Mouse (Mus musculus): ENCODE data around the gene Zbtb4. TPM values are rescaled to one million over a fixed set of nuclear protein-coding genes. Genes with fewer than 3 reads are reported as not detected.

The Zbtb4 gene
- polyA plus RNA-seq, 1 experiment from 2014 or later = 2.1 TPM

DNA sequence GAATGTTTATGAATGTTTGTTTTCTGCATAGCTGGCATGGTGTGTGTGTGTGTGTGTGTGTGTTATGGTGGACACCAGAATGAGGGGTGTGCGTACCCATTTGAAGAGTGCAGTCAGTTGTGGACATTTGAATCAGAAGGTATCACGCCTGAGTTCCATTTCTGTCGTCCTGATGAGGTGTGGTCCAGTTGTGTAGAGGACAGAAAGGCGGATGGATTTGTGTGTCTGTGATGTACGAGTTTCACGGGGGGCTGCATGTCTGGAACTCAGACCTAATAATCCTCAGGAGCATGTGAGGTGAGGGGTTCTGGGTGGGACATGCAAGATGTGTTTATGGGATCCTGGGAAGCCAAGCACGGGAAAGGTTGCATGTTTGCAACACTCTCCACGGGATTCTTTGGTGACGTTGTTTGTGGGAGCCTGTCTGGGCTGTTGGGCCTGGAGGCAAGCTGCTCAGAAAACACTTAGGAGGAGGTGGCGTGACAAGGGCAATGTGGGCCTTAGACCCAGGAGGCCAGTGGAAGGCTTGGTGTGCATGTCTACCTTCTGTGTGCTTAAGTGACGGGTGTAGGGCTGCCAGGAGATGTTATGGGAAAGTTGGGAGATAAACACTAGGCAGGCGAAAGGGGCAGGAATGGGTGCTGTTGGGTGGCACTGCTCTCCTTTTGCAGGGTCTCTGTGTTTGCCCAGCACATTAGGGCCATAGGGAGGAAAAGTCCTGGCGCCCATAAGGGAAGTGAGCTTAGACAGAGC lies 1.3 kb downstream of the Zbtb4 start:
- WGBS = 58% methylated on average over 13 of the region's 13 CpGs
- Histone ChIP-seq H3K4me2 (replicated peaks) (peak overlapping the region; percentile 72), H3K9me3 (no peaks in the 10 kb centered on the region), H3K36me3 (no peaks in the 10 kb centered on the region), H3K27ac (no peak overlapping the region; the same call in 1 of the 2 replicates), H3K4me3 (peak overlapping the region; percentile 93), H3K9ac (peak overlapping the region; percentile 95), H3K27me3 (no peaks in the 10 kb centered on the region), H3K4me1 (peaks cover 14% of the 10 kb centered on the region)
- ATAC-seq (ENCODE audit: insufficient number of reproducible peaks, insufficient read depth, low FRiP score, low TSS enrichment) = no peak

DNA sequence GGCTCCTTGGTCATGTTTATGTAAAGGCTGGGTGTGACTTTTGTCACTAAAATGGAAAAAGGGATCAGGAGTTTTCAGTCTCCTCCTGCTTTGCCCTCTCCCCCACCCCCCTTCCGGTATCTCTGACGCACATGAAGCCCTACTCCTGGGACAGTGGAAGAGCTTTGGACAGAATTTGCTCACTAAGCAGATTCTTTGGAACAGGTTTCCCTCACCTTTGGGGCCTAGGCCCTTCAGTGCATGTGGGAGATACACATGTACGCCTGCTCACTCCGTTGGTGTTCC lies 1.9 kb downstream of the Zbtb4 start:
- Histone ChIP-seq H3K27me3 (no peaks in the 10 kb centered on the region), H3K4me3 (peak overlapping the region; percentile 93; the same call in 1 of the 2 replicates), H3K27ac (no peak overlapping the region), H3K4me1 (peaks cover 14% of the 10 kb centered on the region), H3K36me3 (no peaks in the 10 kb centered on the region), H3K4me2 (replicated peaks) (peak overlapping the region; percentile 72), H3K9me3 (no peaks in the 10 kb centered on the region), H3K9ac (peak overlapping the region; percentile 95; the same call in 1 of the 2 replicates)
- WGBS = 64% methylated on average over 4 of the region's 4 CpGs
- ATAC-seq (ENCODE audit: insufficient number of reproducible peaks, insufficient read depth, low FRiP score, low TSS enrichment) = no peak

DNA sequence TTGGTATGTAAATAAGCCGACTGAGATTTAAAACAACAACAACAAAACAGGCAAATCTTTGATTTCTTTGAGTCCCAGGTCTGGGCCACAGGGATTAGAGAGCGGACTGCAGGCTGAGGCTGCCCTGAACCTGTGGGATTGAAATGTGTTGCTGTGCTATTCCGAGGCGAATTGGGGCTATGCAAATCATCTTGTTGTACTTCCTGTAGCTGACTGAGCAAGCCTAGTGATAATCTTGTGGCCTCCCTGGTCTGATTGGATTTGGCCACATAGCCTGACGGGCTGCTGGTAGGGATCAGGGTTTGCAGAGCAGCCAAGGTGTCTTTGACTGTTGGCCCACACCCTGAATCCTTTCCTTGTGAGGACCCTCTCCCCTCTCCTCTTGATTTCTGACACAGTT lies 9.2 kb downstream of the Zbtb4 start:
- Histone ChIP-seq H3K36me3 (peaks cover 13% of the 10 kb centered on the region), H3K9ac (no peak overlapping the region), H3K4me3 (no peak overlapping the region), H3K9me3 (no peaks in the 10 kb centered on the region), H3K27ac (no peak overlapping the region), H3K4me1 (peaks cover 12% of the 10 kb centered on the region), H3K27me3 (peaks cover 40% of the 10 kb centered on the region), H3K4me2 (replicated peaks) (no peak overlapping the region)
- ATAC-seq (ENCODE audit: insufficient number of reproducible peaks, insufficient read depth, low FRiP score, low TSS enrichment) = no peak
- WGBS = 58% methylated on average over 5 of the region's 5 CpGs

DNA sequence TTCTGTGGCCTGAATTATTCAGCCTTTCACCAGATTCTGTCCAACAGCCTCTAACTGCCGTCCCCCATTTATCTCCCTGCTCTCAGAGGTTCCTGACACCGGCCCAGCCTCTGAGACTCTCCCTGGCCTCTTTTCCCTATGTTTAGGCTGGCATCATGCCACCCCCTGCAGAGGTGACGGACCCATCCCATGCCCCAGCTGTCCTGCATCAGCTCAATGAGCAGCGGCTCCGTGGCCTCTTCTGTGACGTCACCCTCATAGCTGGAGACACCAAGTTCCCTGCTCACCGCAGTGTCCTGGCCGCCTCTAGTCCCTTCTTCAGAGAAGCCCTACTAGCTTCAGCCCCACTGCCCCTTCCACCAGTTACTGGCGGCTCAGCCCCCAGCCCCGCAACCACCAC lies 10.0 kb downstream of the Zbtb4 start:
- Histone ChIP-seq H3K4me3 (no peak overlapping the region), H3K4me2 (replicated peaks) (no peak overlapping the region), H3K27ac (no peak overlapping the region), H3K9ac (0 out of 2 replicates have a peak overlapping the region, but pooled peaks have one; percentile 10), H3K4me1 (peaks cover 12% of the 10 kb centered on the region), H3K9me3 (no peaks in the 10 kb centered on the region), H3K36me3 (peaks cover 13% of the 10 kb centered on the region), H3K27me3 (peaks cover 40% of the 10 kb centered on the region)
- WGBS = 71% methylated on average over 10 of the region's 10 CpGs
- no peak for ATAC-seq (ENCODE audit: insufficient number of reproducible peaks, insufficient read depth, low FRiP score, low TSS enrichment)

DNA sequence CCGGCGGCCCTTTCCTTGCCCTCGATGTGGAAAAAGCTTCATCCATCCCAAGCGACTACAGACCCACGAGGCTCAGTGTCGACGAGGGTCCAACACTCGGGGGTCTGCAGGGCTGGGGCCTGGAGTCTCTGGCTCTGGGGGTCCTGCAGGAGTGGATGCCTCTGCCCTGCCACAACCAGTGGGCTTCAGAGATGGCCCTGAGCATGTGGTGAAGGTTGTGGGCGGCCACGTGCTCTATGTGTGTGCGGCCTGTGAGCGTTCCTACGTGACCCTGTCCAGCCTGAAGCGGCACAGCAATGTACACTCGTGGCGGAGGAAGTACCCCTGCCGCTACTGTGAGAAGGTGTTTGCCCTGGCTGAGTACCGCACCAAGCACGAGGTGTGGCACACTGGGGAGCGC lies 10.8 kb downstream of the Zbtb4 start:
- peaks cover 40% of the 10 kb centered on the region for H3K27me3 ChIP-seq
- no peaks in the 10 kb centered on the region for H3K9me3 ChIP-seq
- no peak for ATAC-seq (ENCODE audit: insufficient number of reproducible peaks, insufficient read depth, low FRiP score, low TSS enrichment)
- H3K36me3 ChIP-seq = peaks cover 13% of the 10 kb centered on the region
- H3K4me2 ChIP-seq (replicated peaks) = no peak overlapping the region
- peaks cover 12% of the 10 kb centered on the region for H3K4me1 ChIP-seq
- 0 out of 2 replicates have a peak overlapping the region, but pooled peaks have one; percentile 10 for H3K9ac ChIP-seq
- 84% methylated on average over 20 of the region's 20 CpGs for WGBS
- H3K4me3 ChIP-seq = no peak overlapping the region
- no peak overlapping the region for H3K27ac ChIP-seq

DNA sequence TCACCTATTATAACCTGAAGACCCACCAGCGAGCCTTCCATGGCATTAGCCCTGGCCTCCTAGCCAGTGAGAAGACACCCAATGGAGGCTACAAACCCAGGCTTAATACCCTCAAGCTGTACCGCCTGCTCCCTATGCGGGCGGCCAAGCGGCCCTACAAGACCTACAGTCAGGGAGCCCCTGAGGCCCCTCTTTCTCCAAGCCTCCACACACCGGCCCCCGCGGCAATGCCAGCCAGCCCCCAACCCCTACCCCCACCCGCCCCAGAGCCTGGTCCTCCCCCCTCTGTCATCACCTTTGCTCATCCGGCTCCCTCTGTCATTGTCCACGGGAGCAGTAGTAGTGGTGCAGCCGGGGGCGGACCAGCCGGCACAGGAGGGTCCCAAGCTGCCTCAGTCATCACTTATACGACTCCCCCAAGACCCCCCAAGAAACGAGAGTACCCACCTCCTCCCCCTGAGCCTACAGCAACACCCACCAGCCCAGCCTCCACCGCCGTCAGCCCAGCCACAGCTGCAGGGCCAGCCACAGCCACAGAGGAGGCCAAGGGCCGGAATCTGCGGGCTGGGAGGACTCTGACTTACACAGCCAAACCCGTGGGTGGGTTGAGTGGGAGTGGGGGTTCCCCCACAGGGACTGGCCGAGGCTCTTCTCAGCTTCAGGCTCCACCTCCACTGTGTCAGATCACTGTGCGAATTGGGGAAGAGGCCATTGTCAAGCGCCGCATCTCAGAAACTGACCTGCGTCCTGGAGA lies 12.0 kb downstream of the Zbtb4 start:
- H3K4me3 ChIP-seq = no peak overlapping the region
- peaks cover 13% of the 10 kb centered on the region for H3K36me3 ChIP-seq
- H3K27me3 ChIP-seq = peaks cover 45% of the 10 kb centered on the region
- ATAC-seq (ENCODE audit: insufficient number of reproducible peaks, insufficient read depth, low FRiP score, low TSS enrichment) = no peak
- no peak overlapping the region for H3K9ac ChIP-seq
- peaks cover 12% of the 10 kb centered on the region for H3K4me1 ChIP-seq
- no peak overlapping the region for H3K4me2 ChIP-seq (replicated peaks)
- WGBS = 60% methylated on average over 26 of the region's 26 CpGs
- H3K9me3 ChIP-seq = no peaks in the 10 kb centered on the region
- no peak overlapping the region for H3K27ac ChIP-seq

DNA sequence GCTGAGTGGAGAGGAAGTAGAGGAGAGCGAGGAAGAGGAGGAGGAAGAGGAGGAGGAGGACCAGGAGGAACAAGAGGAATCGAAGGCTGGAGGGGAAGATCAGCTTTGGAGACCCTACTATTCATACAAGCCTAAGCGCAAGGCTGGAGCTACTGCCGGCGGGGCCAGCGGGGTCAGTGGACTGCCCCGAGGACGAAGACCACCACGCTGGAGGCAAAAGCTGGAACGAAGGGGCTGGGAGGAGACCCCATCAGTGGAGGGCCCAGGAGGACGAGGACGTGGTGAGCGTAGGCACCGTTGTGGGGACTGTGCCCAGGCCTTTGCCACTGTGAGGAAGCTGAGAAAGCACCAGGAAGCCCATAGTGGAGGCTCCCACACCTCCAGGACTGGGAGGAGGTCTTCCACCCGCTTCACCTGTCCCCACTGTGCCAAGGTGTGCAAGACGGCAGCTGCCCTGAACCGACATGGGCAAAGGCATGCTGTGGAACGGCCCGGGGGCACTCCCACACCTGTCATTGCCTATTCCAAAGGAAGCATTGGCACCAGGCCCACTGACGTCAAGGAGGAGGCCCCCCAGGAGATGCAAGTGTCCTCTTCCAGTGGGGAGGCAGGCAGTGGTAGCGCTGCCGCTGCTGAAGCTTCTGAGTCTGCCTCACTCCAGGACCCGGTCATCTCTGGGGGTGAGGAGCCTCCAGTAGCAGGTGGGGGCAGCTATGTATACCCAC lies 12.7 kb downstream of the Zbtb4 start:
- no peak overlapping the region for H3K4me2 ChIP-seq (replicated peaks)
- peaks cover 12% of the 10 kb centered on the region for H3K4me1 ChIP-seq
- H3K27ac ChIP-seq = no peak overlapping the region
- peaks cover 45% of the 10 kb centered on the region for H3K27me3 ChIP-seq
- H3K36me3 ChIP-seq = peaks cover 13% of the 10 kb centered on the region
- 65% methylated on average over 23 of the region's 23 CpGs for WGBS
- no peaks in the 10 kb centered on the region for H3K9me3 ChIP-seq
- H3K9ac ChIP-seq = no peak overlapping the region
- H3K4me3 ChIP-seq = no peak overlapping the region
- ATAC-seq (ENCODE audit: insufficient number of reproducible peaks, insufficient read depth, low FRiP score, low TSS enrichment) = peak; percentile 12; the same call in 1 of the 2 replicates

DNA sequence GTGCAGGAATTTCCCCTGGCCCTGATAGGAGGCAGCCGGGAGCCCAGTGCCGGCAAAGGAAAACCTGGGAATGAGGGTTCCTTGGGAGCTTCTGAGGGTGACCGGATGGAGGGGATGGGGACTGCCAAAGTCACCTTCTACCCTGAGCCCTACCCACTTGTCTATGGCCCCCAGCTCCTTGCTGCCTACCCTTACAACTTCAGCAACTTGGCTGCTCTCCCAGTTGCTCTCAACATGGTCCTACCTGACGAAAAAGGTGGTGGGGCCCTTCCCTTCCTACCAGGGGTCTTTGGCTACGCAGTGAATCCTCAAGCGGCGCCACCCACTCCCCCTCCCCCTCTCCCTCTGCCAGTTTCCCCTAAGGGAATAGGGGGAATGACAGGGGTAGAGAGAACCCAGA lies 13.3 kb downstream of the Zbtb4 start:
- Histone ChIP-seq H3K9ac (no peak overlapping the region), H3K9me3 (no peaks in the 10 kb centered on the region), H3K36me3 (peaks cover 13% of the 10 kb centered on the region), H3K27me3 (peaks cover 45% of the 10 kb centered on the region), H3K4me3 (no peak overlapping the region), H3K27ac (no peak overlapping the region), H3K4me2 (replicated peaks) (0 out of 2 replicates have a peak overlapping the region, but pooled peaks have one; percentile 5), H3K4me1 (peaks cover 12% of the 10 kb centered on the region)
- no peak for ATAC-seq (ENCODE audit: insufficient number of reproducible peaks, insufficient read depth, low FRiP score, low TSS enrichment)
- 40% methylated on average over 7 of the region's 7 CpGs for WGBS

DNA sequence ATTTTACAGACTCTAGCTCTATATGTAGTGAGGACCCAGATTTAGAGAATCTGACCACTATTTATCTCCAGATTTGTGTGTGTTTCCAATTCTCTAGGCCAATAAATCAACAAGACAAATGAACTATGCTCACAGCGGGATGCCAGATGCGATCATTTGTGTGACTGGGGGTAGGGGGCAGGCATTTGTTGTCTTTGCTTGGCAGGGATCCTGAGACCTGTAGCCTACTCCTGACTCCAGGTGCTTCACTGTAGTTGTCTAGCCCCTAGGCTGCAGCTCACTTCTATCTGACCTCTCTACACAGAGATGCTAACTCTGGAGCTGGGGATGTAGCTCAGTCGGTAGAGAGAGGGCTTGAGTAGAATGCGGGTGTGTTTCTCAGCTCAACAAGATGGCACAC lies 16.1 kb downstream of the Zbtb4 start:
- no peak overlapping the region for H3K4me2 ChIP-seq (replicated peaks)
- peaks cover 33% of the 10 kb centered on the region for H3K27me3 ChIP-seq
- no peaks in the 10 kb centered on the region for H3K9me3 ChIP-seq
- no peak overlapping the region for H3K4me3 ChIP-seq
- H3K36me3 ChIP-seq = peaks cover 2% of the 10 kb centered on the region
- H3K9ac ChIP-seq = no peak overlapping the region
- no peak overlapping the region for H3K27ac ChIP-seq
- WGBS = 30% methylated on average over 4 of the region's 4 CpGs
- peaks cover 12% of the 10 kb centered on the region for H3K4me1 ChIP-seq
- no peak for ATAC-seq (ENCODE audit: insufficient number of reproducible peaks, insufficient read depth, low FRiP score, low TSS enrichment)

DNA sequence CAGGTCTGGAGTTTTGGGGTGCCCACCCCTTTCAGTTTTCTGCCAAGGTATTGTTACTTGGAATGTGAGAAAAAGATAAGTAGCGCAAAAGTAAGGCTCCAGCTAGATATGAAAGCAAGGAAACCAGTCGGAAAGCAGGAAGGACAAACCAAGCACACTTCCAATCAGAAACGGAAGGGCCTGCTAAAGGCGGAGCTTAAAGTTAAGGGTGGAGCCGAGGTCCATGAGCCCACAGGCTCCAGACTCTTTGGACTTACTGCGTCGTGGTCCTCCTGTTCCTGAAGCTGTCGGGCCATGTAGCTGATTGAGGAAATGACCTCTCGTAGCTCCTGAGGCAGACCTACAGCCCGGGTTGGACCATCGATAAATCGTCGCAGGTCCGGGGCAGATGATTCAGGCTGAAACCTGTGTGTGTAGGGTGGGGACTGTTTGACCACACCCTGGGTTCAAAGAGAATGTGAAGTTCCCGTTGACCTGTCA lies 19.1 kb downstream of the Zbtb4 start:
- Histone ChIP-seq H3K27ac (no peak overlapping the region), H3K27me3 (peaks cover 6% of the 10 kb centered on the region; the same call in 1 of the 2 replicates), H3K36me3 (no peaks in the 10 kb centered on the region), H3K9ac (no peak overlapping the region), H3K4me2 (replicated peaks) (peak overlapping the region; percentile 6; the same call in 1 of the 2 replicates), H3K4me3 (no peak overlapping the region), H3K9me3 (no peaks in the 10 kb centered on the region), H3K4me1 (no peaks in the 10 kb centered on the region)
- WGBS = 44% methylated on average over 15 of the region's 15 CpGs
- no peak for ATAC-seq (ENCODE audit: insufficient number of reproducible peaks, insufficient read depth, low FRiP score, low TSS enrichment)

DNA sequence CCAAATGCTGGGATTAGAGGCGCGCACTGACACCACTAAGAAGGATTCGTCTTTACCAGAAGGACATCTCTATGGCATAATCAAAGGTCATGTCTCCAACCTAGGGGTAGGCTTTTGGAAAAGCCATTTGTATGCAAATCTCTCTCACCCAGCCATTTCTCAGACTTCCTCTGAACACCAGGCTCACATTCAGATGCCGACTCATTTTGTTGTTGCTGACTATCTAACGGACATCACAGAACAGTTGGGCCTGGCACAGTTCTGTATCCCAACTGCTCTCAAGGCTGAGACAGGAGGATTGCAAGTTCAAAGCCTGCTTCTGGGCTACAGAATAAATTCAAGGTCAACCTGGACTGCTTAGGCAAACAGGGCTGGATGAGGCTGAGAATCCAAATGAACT lies 21.6 kb downstream of the Zbtb4 start:
- no peak overlapping the region for H3K4me3 ChIP-seq
- H3K9me3 ChIP-seq = no peaks in the 10 kb centered on the region
- 90% methylated on average over 5 of the region's 5 CpGs for WGBS
- H3K27ac ChIP-seq = no peak overlapping the region
- H3K36me3 ChIP-seq = no peaks in the 10 kb centered on the region
- no peaks in the 10 kb centered on the region for H3K27me3 ChIP-seq
- H3K4me2 ChIP-seq (replicated peaks) = no peak overlapping the region
- no peaks in the 10 kb centered on the region for H3K4me1 ChIP-seq
- ATAC-seq (ENCODE audit: insufficient number of reproducible peaks, insufficient read depth, low FRiP score, low TSS enrichment) = no peak
- H3K9ac ChIP-seq = no peak overlapping the region

Data from embryonic facial prominence, embryonic 12.5 days (tissue).